Mouse (Mus musculus) ES-Bruce4 (cell line): ENCODE data around the gene Exosc10.

ENCODE experiments used
- CTCF ChIP-seq: IDR thresholded peaks from one replicate; pipeline ENCODE4 v1.8.1; 2011; ENCODE audit warnings: low read depth, low read length
- EP300 ChIP-seq: IDR thresholded peaks from 2 replicates; pipeline ENCODE4 v1.6.1; 2011; ENCODE audit warnings: low read depth, low read length; ENCODE audit not compliant: insufficient read depth
- POLR2A ChIP-seq: IDR thresholded peaks from one replicate; pipeline ENCODE4 v1.8.1; 2011; ENCODE audit warnings: low read length; ENCODE audit not compliant: insufficient read depth

GRCm38 (mm10) chr4:148573222-148573621, 15.0 kb downstream of the Exosc10 start:
- TF ChIP-seq CTCF, result no peak
- TF ChIP-seq POLR2A, result no peak
- no peak for TF ChIP-seq EP300
